Mouse (Mus musculus): ENCODE data around the gene Zfp335. TPM values are rescaled to one million over a fixed set of nuclear protein-coding genes. Genes with fewer than 3 reads are reported as not detected.
A peak's percentile ranks its signal among the peaks of the same experiment; 100 is the strongest.
"Not testable (repeated sequence)": the region's sequence is repeated elsewhere in the genome, so short reads cannot be mapped to it uniquely, and the experiment has no call there.

The Zfp335 gene
- polyA plus RNA-seq, 1 experiment from 2014 or later, result 13.1 TPM

GRCm38 (mm10) chr2:164859155-164859554 is 52.4 kb downstream of the Zfp335 start:
- H3K27ac ChIP-seq, result no peak overlapping the region
- H3K27me3 ChIP-seq, result peaks cover 59% of the 10 kb centered on the region
- WGBS, result 79% methylated on average over 2 of the region's 2 CpGs
- no peak overlapping the region for H3K4me2 ChIP-seq
- ATAC-seq (ENCODE audit: low FRiP score), result no peak
- H3K36me3 ChIP-seq, result no peaks in the 10 kb centered on the region
- no peak overlapping the region for H3K9ac ChIP-seq
- no peaks in the 10 kb centered on the region for H3K9me3 ChIP-seq
- H3K4me1 ChIP-seq (replicated peaks), result peaks cover 32% of the 10 kb centered on the region
- H3K4me3 ChIP-seq, result no peak overlapping the region

- WGBS, result 2% methylated on average over 19 of the region's 19 CpGs
- H3K27ac ChIP-seq, result peak overlapping the region; percentile 58; the same call in 1 of the 2 replicates
- peak overlapping the region; percentile 63 for H3K9ac ChIP-seq
- ATAC-seq (ENCODE audit: low FRiP score), result peak; percentile 34; the same call in 1 of the 2 replicates
- peak overlapping the region; percentile 87 for H3K4me2 ChIP-seq
- H3K4me1 ChIP-seq (replicated peaks), result peaks cover 32% of the 10 kb centered on the region
- H3K27me3 ChIP-seq, result peaks cover 59% of the 10 kb centered on the region
- H3K36me3 ChIP-seq, result no peaks in the 10 kb centered on the region
- H3K4me3 ChIP-seq, result peak overlapping the region; percentile 49
- no peaks in the 10 kb centered on the region for H3K9me3 ChIP-seq
Measured at GRCm38 (mm10) chr2:164857842-164858553, 53.6 kb downstream of the Zfp335 start.

GRCm38 (mm10) chr2:164857101-164857821 is 54.3 kb downstream of the Zfp335 start, which contains the start of gene Pltp:
TSS of gene Pltp (minus strand) at chr2:164857711.
- H3K27ac ChIP-seq, result peak within 1 kb of the TSS; percentile 58
- H3K4me2 ChIP-seq, result peak within 1 kb of the TSS; percentile 87
- peaks cover 32% of the 10 kb centered on the region for H3K4me1 ChIP-seq (replicated peaks)
- peak; percentile 86 for ATAC-seq (ENCODE audit: low FRiP score)
- under 1% methylated on average over 44 of the region's 47 CpGs for WGBS
- peak within 1 kb of the TSS; percentile 49 for H3K4me3 ChIP-seq
- H3K9ac ChIP-seq, result peak within 1 kb of the TSS; percentile 63
- no peaks in the 10 kb centered on the region for H3K36me3 ChIP-seq
- H3K9me3 ChIP-seq, result no peaks in the 10 kb centered on the region
- peaks cover 59% of the 10 kb centered on the region for H3K27me3 ChIP-seq

GRCm38 (mm10) chr2:164856309-164857100 is 55.1 kb downstream of the Zfp335 start:
- peak overlapping the region; percentile 49 for H3K4me3 ChIP-seq
- peaks cover 59% of the 10 kb centered on the region for H3K27me3 ChIP-seq
- ATAC-seq (ENCODE audit: low FRiP score), result peak; percentile 47; the same call in 1 of the 2 replicates
- WGBS, result 1% methylated on average over 42 of the region's 42 CpGs
- peak overlapping the region; percentile 58 for H3K27ac ChIP-seq
- H3K36me3 ChIP-seq, result no peaks in the 10 kb centered on the region
- no peaks in the 10 kb centered on the region for H3K9me3 ChIP-seq
- peaks cover 26% of the 10 kb centered on the region for H3K4me1 ChIP-seq (replicated peaks)
- H3K4me2 ChIP-seq, result peak overlapping the region; percentile 87
- peak overlapping the region; percentile 63 for H3K9ac ChIP-seq

- Histone ChIP-seq H3K4me2 (peak overlapping the region; percentile 87), H3K27me3 (peaks cover 54% of the 10 kb centered on the region), H3K4me1 (replicated peaks) (peaks cover 22% of the 10 kb centered on the region)
- not testable (repeated sequence) for H3K9me3 ChIP-seq; H3K27ac ChIP-seq; H3K9ac ChIP-seq; H3K4me3 ChIP-seq; H3K36me3 ChIP-seq; ATAC-seq (ENCODE audit: low FRiP score)
- 69% methylated on average over 5 of the region's 5 CpGs for WGBS
Measured at GRCm38 (mm10) chr2:164855572-164855971, 56.0 kb downstream of the Zfp335 start.

GRCm38 (mm10) chr2:164850061-164850460 is 61.5 kb downstream of the Zfp335 start:
- Histone ChIP-seq H3K4me1 (replicated peaks) (no peaks in the 10 kb centered on the region), H3K36me3 (no peaks in the 10 kb centered on the region), H3K9me3 (no peaks in the 10 kb centered on the region), H3K4me3 (no peak overlapping the region), H3K9ac (no peak overlapping the region), H3K27ac (no peak overlapping the region), H3K4me2 (no peak overlapping the region), H3K27me3 (peaks cover 6% of the 10 kb centered on the region; the same call in 1 of the 2 replicates)
- ATAC-seq (ENCODE audit: low FRiP score), result no peak
- 90% methylated on average over 8 of the region's 8 CpGs for WGBS

- Histone ChIP-seq H3K4me3 (no peak overlapping the region), H3K9ac (no peak overlapping the region), H3K4me1 (replicated peaks) (no peaks in the 10 kb centered on the region), H3K27me3 (no peaks in the 10 kb centered on the region), H3K9me3 (no peaks in the 10 kb centered on the region), H3K27ac (no peak overlapping the region), H3K36me3 (0 out of 2 replicates have a peak, but pooled peaks cover 2% of the 10 kb centered on the region), H3K4me2 (no peak overlapping the region)
- WGBS, result 55% methylated on average over 3 of the region's 3 CpGs
- ATAC-seq (ENCODE audit: low FRiP score), result no peak
Measured at GRCm38 (mm10) chr2:164845782-164846181, 65.8 kb downstream of the Zfp335 start.

Other genes starting within 250 kb of the Zfp335 start
- not detected in 2 replicates for gene Wfdc11, start 237.7 kb downstream of the Zfp335 start, polyA plus RNA-seq (2015; fragmentation: Nextera tagmentation; extraction: Ambion mirVana)
- gene Wfdc13, start 226.7 kb downstream of the Zfp335 start, polyA plus RNA-seq (2015; fragmentation: Nextera tagmentation; extraction: Ambion mirVana), result not detected in 2 replicates
- not detected in 2 replicates for gene Spint4, start 213.3 kb downstream of the Zfp335 start, polyA plus RNA-seq (2015; fragmentation: Nextera tagmentation; extraction: Ambion mirVana)
- gene Spint5, start 196.5 kb downstream of the Zfp335 start, polyA plus RNA-seq (2015; fragmentation: Nextera tagmentation; extraction: Ambion mirVana), result not detected in 2 replicates
- 0.95 and 1.2 TPM in 2 replicates for gene Wfdc3, start 165.8 kb downstream of the Zfp335 start, polyA plus RNA-seq (2015; fragmentation: Nextera tagmentation; extraction: Ambion mirVana)
- 65.0 and 72.3 TPM in 2 replicates for gene Dnttip1, start 165.8 kb downstream of the Zfp335 start, polyA plus RNA-seq (2015; fragmentation: Nextera tagmentation; extraction: Ambion mirVana)
- 97.2 and 108 TPM in 2 replicates for gene Ube2c, start 141.9 kb downstream of the Zfp335 start, polyA plus RNA-seq (2015; fragmentation: Nextera tagmentation; extraction: Ambion mirVana)
- 1.3 and 3.9 TPM in 2 replicates for gene Tnnc2, start 131.8 kb downstream of the Zfp335 start, polyA plus RNA-seq (2015; fragmentation: Nextera tagmentation; extraction: Ambion mirVana)
- 21.0 and 22.4 TPM in 2 replicates for gene Snx21, start 125.9 kb downstream of the Zfp335 start, polyA plus RNA-seq (2015; fragmentation: Nextera tagmentation; extraction: Ambion mirVana)
- 19.4 and 19.8 TPM in 2 replicates for gene Acot8, start 106.9 kb downstream of the Zfp335 start, polyA plus RNA-seq (2015; fragmentation: Nextera tagmentation; extraction: Ambion mirVana)
- gene Zswim3, start 106.7 kb downstream of the Zfp335 start, polyA plus RNA-seq (2015; fragmentation: Nextera tagmentation; extraction: Ambion mirVana), result 13.7 and 14.6 TPM in 2 replicates
- gene Zswim1, start 89.1 kb downstream of the Zfp335 start, polyA plus RNA-seq (2015; fragmentation: Nextera tagmentation; extraction: Ambion mirVana), result 23.9 and 24.3 TPM in 2 replicates
- gene Spata25, start 83.2 kb downstream of the Zfp335 start, polyA plus RNA-seq (2015; fragmentation: Nextera tagmentation; extraction: Ambion mirVana), result not detected in 2 replicates
- gene Ctsa, start 78.9 kb downstream of the Zfp335 start, polyA plus RNA-seq (2015; fragmentation: Nextera tagmentation; extraction: Ambion mirVana), result 101 and 109 TPM in 2 replicates
- 5.4 and 5.9 TPM in 2 replicates for gene Neurl2, start 78.3 kb downstream of the Zfp335 start, polyA plus RNA-seq (2015; fragmentation: Nextera tagmentation; extraction: Ambion mirVana)
- 123 and 127 TPM in 2 replicates for gene Pltp, start 54.0 kb downstream of the Zfp335 start, polyA plus RNA-seq (2015; fragmentation: Nextera tagmentation; extraction: Ambion mirVana)
- gene Pcif1, start 32.5 kb downstream of the Zfp335 start, polyA plus RNA-seq (2015; fragmentation: Nextera tagmentation; extraction: Ambion mirVana), result 87.8 and 95.3 TPM in 2 replicates
- 23.8 and 25.2 TPM in 2 replicates for gene Mmp9, start 29.0 kb upstream of the Zfp335 start, polyA plus RNA-seq (2015; fragmentation: Nextera tagmentation; extraction: Ambion mirVana)
- gene Slc12a5, start 49.0 kb upstream of the Zfp335 start, polyA plus RNA-seq (2015; fragmentation: Nextera tagmentation; extraction: Ambion mirVana), result 21.4 and 22.1 TPM in 2 replicates
- gene Ncoa5, start 123.1 kb upstream of the Zfp335 start, polyA plus RNA-seq (2015; fragmentation: Nextera tagmentation; extraction: Ambion mirVana), result 119 and 128 TPM in 2 replicates
- 8.1 and 8.6 TPM in 2 replicates for gene Cd40, start 143.9 kb upstream of the Zfp335 start, polyA plus RNA-seq (2015; fragmentation: Nextera tagmentation; extraction: Ambion mirVana)
- not detected in 2 replicates for gene 1700025C18Rik, start 179.0 kb upstream of the Zfp335 start, polyA plus RNA-seq (2015; fragmentation: Nextera tagmentation; extraction: Ambion mirVana)